Mouse (Mus musculus): ENCODE results near the gene Kcnd3.
A peak's percentile ranks its signal among the peaks of the same experiment; 100 is the strongest.

The Kcnd3 gene

DNA sequence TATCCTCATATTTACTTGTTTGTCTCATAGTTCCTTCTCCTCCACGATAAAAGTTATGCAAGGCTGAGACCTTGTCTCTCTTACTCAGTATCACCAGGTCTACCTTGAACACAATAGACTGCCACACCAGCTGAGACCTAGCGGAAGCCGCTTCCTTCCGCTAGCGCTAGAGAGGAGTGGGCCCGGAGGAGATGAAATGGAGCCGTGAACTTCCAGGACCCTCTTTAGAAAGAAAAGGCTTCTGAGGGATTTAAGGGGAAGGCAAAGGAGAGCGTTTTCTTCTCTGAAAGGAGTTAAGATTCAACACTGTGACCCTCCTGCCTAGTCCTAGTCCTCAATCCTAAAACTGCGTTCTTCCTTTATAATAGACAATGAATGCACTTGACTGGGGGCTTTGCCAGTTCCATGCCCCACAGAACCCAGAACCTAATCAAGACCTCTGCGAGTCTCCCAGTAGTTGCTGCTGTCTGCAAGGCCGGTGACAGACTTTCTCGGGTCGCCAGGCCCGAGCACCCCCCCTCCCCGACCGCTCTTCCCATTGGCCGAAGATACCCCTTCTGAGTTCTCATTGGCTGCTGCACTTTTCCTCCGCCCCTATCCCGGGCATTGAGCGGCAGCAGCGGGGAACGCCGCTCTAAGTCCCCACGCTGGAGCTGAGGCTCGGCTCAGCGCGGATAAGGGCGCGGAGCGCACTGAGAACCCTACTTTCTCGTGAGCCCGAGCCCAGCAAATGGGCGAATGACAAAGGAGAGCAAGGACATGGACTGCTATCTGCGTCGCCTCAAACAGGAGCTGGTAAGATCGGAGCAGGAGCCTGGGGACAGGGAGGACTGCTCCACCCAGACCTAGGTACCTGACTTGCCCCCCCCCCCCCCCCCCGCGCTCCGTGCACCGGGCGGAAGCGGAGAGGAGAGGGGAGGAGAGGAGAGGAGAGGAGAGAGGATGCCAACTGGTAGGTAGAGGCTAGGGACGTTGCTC, 252.2 kb downstream of the Kcnd3 start, which contains the start of gene Inka2:
Gene Inka2, plus strand, starts transcription at position 569 of the 978 bp plus-strand sequence.
- DNase-seq = peak; percentile 87

DNA sequence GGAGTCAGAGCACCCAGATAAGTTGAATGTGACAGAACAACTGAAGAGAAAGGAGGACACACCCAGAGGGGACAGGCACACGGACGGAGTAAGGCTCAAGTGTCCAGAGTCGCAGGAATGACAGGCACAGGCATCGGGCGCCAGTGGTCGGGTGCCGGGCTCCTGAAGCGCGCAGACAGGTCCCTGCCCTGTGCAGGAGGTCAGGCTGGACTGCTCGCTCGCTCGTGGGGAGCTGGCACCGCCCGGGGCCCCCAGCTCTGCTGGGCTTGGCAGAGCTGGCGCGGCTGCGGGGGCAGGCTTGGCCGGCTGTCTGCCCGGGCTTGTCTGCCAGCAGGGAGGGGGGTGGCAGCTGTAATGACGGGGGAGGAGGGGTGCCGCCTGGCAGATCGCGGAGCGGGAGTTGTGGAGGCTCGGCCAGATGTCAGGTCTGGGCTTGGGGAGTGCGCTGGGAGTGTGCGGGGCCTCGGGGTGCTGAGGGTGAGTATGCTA, 253.0 kb downstream of the Kcnd3 start:
- peak; percentile 71 for DNase-seq

DNA sequence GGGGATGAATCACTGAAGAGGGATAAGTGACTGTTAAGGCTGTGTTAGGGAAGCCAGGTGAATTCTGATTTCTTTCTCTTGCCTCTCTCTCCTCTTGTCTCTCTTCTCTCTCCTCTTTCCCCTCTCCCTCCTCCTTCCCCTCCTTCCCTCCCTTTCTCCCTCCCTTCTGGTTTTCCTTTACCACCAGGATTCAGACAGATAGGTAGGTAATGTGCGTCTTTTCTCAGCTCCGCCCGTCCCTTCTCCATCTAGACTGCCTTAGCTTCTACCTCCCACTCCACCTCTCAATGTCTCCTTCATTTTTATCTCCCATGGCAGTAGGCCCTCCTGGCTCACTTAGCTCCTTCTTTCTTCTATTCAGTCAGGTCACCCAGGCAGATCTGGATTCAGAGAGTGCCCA, 253.4 kb downstream of the Kcnd3 start:
- no peak for DNase-seq

DNA sequence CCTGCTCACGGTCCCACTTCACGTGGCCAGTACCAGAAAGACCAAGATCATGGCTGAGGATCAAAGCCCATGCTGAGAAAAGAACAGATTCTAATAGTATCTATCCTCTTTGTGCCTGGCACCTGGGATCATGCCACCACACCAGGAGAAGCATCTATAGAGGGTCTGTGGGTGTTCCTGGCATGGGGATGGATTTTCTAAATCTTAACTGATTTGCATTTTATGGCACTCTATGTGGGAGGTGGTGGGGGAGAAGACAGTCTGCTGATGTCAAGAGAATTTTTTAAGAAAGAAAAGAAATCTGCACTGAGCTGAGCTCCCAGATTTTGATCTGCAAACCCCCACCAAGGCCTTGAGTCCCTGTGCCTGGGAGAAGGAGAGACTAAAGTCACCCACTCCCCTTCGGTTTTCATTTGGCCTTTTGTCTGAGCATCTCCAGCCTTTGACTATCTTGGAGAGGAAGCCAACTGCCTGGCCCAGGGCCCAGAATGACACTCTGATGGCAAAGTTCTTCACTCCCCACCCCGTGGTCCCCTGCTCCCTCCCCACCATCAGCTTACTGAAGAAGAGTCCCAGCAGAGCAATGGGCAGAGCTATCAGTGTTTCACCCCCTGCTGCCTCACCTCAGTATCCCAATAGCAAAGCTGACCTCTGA, 254.4 kb downstream of the Kcnd3 start:
- no peak for DNase-seq

DNA sequence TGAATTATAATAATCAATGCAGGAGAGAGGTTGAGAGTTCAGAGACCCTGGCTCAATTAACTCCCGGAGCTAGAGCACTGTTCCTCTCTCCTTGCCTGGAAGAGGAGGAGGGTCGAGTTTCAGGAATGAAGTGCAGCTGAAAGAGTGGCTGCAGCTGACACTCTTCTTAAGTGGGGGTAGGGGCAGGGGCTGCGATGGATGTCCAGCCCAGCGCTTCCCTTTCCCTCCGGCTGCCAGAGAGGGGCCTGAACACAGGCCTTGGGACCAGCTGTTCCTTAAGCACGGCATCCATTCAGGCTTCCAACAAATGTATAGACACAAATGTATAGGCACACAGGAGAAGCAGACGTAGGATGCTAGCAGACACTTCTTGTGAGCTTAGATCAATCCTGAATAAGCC, 255.5 kb downstream of the Kcnd3 start:
- DNase-seq = no peak

DNA sequence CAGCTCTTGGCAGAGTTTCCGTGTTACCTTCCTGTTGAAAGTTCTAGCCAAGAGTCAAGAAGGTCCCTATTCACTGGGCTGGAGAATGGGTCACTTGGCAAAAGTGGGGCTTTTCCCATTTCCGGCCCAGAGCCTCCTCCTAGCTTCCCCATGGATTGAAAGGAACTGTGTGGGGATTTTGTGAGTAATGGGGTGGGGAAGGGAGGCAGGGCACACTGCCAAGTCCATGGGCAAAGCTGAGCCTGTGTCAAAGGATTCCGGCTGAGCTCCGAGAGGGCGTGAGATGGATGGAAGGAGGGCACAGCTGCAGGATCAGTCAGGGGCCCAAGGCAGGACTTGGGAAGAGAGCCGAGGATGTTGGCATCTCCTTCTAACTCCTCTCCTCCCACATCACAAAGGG, 258.1 kb downstream of the Kcnd3 start:
- DNase-seq = no peak

DNA sequence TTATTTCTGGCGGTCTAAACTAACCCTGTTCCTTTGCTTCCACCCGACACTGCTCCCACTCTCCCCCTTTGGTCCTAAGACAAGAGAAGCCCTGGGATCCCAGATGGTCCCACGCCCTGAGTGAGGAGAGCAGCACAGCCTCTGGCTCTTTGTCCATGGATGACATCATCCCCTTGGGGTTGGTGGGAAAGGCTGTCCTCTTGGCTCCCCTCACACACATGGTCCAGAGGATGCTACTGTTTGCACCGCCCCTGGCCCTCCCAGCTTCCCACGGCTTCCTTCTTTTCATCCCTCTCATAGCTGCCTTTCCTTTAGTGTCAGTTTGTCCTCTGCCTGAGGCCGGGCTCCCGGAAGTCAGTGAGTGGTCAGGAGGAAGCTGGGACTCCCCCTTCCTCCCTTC, 259.6 kb downstream of the Kcnd3 start:
- DNase-seq = no peak

DNA sequence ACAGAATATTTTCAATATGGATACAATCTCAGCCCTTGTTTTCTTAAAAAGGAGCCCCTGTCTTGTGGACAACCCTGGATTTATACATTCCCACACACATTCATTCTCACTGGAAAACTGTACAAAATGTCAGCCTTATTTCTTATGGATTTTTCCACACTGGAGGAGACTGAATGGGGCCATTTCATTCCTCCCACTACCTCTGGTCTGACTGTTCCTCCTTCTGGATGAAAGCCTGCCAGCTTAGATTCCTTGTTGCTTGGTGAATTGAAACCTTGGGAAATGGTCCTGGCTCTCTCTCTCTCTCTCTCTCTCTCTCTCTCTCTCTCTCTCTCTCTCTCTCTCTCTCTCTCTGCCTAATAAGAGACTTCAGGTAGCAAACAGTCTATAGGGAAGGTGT, 260.7 kb downstream of the Kcnd3 start:
- no peak for DNase-seq

DNA sequence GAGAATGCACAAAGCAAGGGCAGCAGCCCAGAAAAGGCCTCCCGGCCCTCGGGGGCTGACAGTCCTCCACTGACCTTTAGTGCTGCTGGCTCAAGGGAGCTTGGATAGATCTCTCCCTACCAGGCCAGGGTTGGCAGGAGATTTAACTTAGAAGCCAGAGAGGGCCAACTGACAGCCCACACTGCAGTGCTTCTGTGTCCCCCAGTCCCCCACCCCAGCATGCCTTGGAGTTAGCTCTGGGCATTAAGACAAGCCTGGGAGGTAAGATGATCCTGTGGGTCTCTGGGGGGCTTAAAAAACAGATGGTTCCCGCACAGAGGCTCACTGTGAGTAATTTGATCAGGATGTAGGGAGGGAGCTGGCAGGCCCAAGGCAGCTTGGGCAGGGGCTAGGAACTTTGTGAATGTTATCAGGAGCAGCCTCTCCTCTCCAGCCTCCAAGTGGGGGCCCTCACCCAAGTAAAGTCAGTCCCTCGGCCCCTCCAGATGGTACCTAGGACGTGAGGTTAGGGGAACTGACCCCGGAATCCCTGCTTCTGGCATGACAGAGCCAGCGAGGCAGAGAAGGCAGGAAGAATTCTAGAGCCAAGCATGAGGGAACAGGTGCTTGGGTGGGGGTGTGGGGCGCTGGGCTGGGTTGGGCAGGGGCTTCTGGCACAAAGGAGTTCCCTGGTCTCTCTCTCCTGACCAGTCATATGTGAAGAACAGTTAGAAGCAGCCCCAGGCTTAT, 262.1 kb downstream of the Kcnd3 start:
- DNase-seq = no peak

DNA sequence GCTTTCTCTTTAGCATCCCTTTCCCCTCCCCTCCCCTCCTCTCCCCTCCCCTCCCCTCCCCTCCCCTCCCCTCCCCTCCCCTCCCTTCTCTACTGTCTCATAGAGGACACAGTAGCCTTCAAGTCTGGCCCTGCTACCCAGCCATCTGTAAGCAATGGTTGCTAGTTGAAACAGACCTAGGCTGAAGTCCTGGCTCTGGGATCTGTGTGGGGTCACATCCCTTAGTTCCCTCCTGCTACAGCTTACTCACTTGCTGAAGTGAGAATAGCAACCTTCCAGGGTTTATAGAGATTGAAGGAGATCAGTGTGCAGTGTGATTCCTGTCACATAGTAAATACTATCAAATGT, 262.7 kb downstream of the Kcnd3 start:
- no peak for DNase-seq

DNA sequence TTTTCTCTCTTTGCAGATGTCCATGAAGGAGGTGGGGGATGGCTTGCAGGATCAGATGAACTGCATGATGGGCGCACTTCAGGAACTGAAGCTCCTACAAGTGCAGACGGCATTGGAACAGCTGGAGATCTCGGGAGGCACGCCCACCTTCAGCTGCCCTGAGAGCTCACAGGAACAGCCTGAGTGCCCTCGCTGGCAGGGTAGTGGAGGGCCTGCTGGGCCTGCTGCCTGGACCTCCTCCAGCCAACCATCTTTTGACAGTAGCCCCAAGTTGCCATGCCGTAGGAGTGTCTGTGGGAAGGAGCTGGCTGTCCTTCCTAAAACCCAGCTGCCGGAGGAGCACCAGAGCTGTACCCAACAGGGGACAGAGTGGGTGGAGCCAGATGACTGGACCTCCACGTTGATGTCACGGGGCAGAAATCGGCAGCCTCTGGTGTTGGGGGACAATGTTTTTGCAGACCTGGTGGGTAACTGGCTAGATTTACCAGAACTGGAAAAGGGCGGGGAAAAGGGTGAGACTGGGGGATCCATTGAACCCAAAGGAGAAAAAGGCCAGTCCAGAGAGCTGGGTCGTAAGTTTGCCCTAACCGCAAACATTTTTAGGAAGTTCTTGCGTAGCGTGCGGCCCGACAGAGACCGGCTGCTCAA, 264.3 kb downstream of the Kcnd3 start:
- DNase-seq = no peak

DNA sequence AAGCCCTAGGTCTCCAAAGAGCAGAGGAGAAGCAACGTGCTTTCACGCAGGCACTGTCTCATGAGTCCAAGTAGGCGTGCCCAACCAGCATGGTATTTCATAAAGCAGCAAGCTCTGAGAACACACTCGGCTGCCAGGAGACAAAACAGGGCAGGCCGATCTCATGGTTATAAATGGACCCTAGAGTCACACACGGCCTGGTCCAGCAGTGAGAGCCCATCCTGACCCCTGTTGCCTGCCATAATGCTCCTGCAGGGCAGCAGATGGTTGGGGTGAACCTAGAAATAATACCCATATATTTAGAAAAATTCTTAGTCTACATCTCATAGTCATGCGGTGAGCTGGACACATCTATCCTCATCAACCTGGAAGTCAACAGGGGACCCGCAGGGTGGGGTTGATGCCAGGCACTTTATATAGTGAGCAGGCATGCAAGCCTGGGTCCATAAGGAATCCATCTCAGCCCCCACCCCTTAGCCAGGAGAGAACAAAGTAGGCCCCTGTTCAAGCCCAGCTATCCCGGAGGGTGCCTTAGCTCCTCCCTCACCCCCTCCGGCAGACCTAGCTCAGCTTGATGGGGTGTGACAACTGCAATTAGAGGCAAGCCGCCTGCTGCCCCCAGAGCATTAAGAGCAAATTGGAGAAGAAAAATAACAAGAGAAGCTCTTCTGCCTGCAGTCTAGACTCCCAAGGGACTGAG, 265.9 kb downstream of the Kcnd3 start:
- DNase-seq = no peak

DNA sequence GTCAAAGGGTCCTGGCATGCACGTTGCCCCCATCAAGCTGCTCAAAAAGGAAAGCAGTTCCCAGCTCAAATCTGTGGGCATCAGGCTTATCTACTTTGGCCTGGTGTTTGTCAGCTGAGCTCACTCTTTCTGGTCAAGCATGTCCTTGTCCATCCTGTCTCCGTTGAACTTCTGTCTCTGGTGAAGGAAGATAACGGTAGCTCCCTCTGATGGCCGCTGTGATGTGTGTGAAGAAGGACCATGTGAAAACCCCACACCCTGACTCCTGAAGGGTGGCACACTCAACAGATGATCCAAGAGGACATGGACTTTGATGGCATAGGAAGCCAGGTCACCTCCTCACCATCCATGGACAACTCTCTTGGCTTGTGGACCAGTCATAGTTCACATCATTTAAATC, 266.6 kb downstream of the Kcnd3 start:
- no peak for DNase-seq

DNA sequence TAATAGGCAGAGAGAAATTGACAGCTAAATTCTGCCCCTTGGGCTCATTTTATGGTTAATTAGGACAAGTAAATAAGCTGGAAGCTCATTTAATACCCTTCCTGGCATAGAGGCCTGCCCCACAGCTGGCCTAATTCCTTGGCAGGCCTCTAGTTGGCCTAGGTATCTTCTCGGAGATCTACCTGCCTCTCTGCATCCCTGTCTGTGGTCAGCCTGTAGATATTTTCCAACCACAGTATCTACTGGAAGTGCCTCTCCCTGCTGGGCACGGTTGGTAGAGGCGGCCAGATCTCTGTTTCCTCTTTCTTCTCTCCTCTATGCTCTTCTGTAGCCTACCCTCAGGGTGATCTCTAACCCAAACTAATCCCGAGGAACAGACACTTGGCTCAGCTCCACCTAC, 267.8 kb downstream of the Kcnd3 start:
- DNase-seq = no peak

DNA sequence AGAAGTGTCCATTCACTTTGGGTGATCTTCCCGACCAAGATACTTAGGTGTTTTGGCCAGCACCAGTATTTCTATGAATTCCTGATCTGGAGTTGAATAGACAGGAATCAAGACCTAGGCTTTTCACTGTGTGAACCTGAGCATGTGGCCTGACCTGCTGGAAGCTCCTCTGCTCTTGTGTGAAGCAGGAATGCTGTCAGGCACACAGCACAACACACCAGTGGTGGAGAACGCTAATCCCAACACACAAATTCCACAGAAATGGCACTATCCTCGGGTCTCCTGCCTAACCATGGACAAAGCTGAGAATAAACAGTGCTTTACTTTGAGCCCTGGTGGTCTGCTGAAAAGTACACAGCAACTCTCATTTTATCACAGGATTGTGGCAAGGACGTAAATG, 268.4 kb downstream of the Kcnd3 start:
- DNase-seq = no peak

DNA sequence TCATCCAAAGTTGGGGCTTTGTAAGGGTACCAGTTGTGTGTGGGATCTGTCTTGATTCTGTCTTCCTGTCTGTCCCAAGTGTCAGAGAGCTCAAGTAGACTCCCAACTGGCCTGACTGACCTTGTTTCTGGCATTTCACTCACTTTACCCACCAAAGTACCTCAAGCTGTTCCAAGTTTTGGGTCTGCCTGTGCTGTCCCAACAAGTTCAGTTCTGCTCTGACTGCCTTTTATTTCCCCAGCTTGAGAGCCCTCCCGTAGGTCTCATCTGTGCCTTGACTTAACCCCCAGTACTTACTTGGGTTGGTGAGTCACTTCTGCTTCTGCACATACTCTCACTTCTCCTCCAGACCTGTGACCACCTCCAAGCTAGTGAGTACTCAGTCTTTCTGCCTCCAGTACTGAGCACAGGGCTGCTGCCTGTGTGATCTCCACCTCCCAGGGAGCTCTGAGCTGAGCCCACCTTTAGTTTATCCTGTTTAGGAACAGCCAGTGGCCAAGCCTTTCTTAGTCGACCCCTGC, 269.6 kb downstream of the Kcnd3 start:
- DNase-seq = no peak

DNA sequence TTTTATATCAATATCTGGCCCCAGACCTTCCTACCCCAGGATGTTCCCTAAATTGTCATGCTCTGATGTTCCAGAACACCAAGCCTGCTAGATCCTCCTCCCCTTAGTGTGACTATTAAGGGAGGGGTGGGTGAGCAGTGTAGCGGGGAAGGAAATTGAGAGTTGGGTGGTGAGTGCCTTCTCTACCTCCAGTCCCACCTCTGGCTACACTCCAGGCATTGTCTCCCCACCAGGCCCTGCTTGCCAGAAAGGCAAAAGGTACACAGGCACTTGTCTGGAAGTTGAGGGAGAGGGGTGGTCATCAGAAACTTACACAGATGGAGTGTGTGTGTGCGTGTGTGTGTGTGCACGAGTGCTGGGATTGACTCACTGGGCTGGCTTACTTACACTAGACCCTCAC, 270.4 kb downstream of the Kcnd3 start:
- DNase-seq = no peak
